Mouse (Mus musculus) MEL (cell line): ENCODE data around the gene Armcx6.

Source experiments
- CHD2 ChIP-seq: IDR thresholded peaks from 2 replicates; pipeline ENCODE4 v1.6.1; 2011; ENCODE audit warnings: low read length, improper control_type of control experiment
- CTCF ChIP-seq, 3 experiments: IDR thresholded peaks in 2 of 3; conservative IDR thresholded peaks in 1 of 3; 2 replicates each; pipeline ENCODE4 v1.5.1; 2011 to 2012; ENCODE audit warnings: low read length in 3 of 3, low read depth in 2 of 3, mild to moderate bottlenecking in 2 of 3, improper control_type of control experiment in 1 of 3, inconsistent platforms in 1 of 3, mixed read lengths in 1 of 3, moderate library complexity in 1 of 3; ENCODE audit not compliant: control insufficient read depth in 1 of 3, insufficient read depth in 1 of 3, poor library complexity in 1 of 3, severe bottlenecking in 1 of 3
- EP300 ChIP-seq, 2 experiments: IDR thresholded peaks; 2 replicates each; pipeline ENCODE4 v1.6.1; 2011; ENCODE audit warnings: improper control_type of control experiment in 2 of 2, low read length in 2 of 2, low read depth in 1 of 2, mild to moderate bottlenecking in 1 of 2
- HCFC1 ChIP-seq: IDR thresholded peaks from 2 replicates; pipeline ENCODE4 v1.6.1; 2012; ENCODE audit warnings: low read depth, mild to moderate bottlenecking, inconsistent platforms, low read length, improper control_type of control experiment, moderate library complexity
- MAX ChIP-seq: IDR thresholded peaks from 2 replicates; pipeline ENCODE4 v1.6.1; 2011; ENCODE audit warnings: low read length, improper control_type of control experiment
- POLR2A ChIP-seq, 2 experiments: IDR thresholded peaks; 2 replicates each; pipeline ENCODE4 v1.6.1; 2011 to 2012; ENCODE audit warnings: low read length in 2 of 2, mild to moderate bottlenecking in 2 of 2, control low read depth in 1 of 2, improper control_type of control experiment in 1 of 2, low read depth in 1 of 2, moderate library complexity in 1 of 2; ENCODE audit not compliant: control insufficient read depth in 1 of 2, insufficient read depth in 1 of 2, poor library complexity in 1 of 2
- POLR2AphosphoS5 ChIP-seq: IDR thresholded peaks from 2 replicates; pipeline ENCODE4 v1.6.1; 2012; ENCODE audit warnings: low read depth, borderline replicate concordance, mild to moderate bottlenecking, inconsistent platforms, low read length, moderate library complexity, mixed read lengths
- SIN3A ChIP-seq: IDR thresholded peaks from 2 replicates; pipeline ENCODE4 v1.6.1; 2012; ENCODE audit warnings: low read length, improper control_type of control experiment, inconsistent platforms
- TAL1 ChIP-seq: IDR thresholded peaks from 2 replicates; pipeline ENCODE4 v1.6.1; 2012; ENCODE audit warnings: mild to moderate bottlenecking, inconsistent platforms, low read length, moderate library complexity, mixed read lengths
- TBP ChIP-seq: IDR thresholded peaks from 2 replicates; pipeline ENCODE4 v1.8.0; 2011; ENCODE audit warnings: low read depth, low read length, improper control_type of control experiment
- UBTF ChIP-seq: IDR thresholded peaks from 2 replicates; pipeline ENCODE4 v1.6.1; 2012; ENCODE audit warnings: low read depth, mild to moderate bottlenecking, inconsistent platforms, low read length, improper control_type of control experiment, moderate library complexity, borderline replicate concordance; ENCODE audit not compliant: insufficient read depth
- USF1 ChIP-seq: IDR thresholded peaks from 2 replicates; pipeline ENCODE4 v1.6.1; 2014; ENCODE audit warnings: low read depth, mild to moderate bottlenecking, inconsistent platforms, low read length, improper control_type of control experiment, moderate library complexity
- ZC3H11A ChIP-seq: IDR thresholded peaks from 2 replicates; pipeline ENCODE4 v1.6.1; 2012; ENCODE audit warnings: low read depth, mild to moderate bottlenecking, inconsistent platforms, low read length, improper control_type of control experiment

- no peak for TF ChIP-seq POLR2AphosphoS5
- TF ChIP-seq POLR2A (IDR thresholded peaks at IDR 0.05; ENCODE audit: control insufficient read depth in 1 of 2, insufficient read depth in 1 of 2, low read depth in 1 of 2, low read length in 2 of 2, poor library complexity in 1 of 2): no peak
- no peak for TF ChIP-seq CHD2
- peak; percentile 49; the same call in 1 of the 2 replicates for TF ChIP-seq TAL1
- TF ChIP-seq CTCF (IDR thresholded peaks at IDR 0.05 in 2 of 3, conservative IDR thresholded peaks at IDR 0.05 in 1 of 3; ENCODE audit: control insufficient read depth in 1 of 3, insufficient read depth in 1 of 3, low read depth in 2 of 3, low read length in 3 of 3, poor library complexity in 1 of 3, severe bottlenecking in 1 of 3): no peak
- no peak for TF ChIP-seq HCFC1
- no peak for TF ChIP-seq MAX
- no peak for TF ChIP-seq USF1
- TF ChIP-seq UBTF: no peak
- no peak for TF ChIP-seq SIN3A
- peak; percentile 81 for TF ChIP-seq TBP
- no peak for TF ChIP-seq ZC3H11A
- TF ChIP-seq EP300 (IDR thresholded peaks at IDR 0.05; ENCODE audit: low read depth in 1 of 2, low read length in 2 of 2): peak; percentile 86 to 89
Measured at GRCm38 (mm10) chrX:134787728-134788127, 36.5 kb upstream of the Armcx6 start.
